Mouse (Mus musculus): ENCODE results near the gene Klhl40. TPM values are rescaled to one million over a fixed set of nuclear protein-coding genes. Genes with fewer than 3 reads are reported as not detected.

Gene Klhl40
- total RNA-seq, 2 experiments from 2014 or later, result 4.8 to 5.6 TPM

- no peak for DNase-seq (ENCODE audit: low spot score in 2 of 2)
These were observed 896 bp upstream of the Klhl40 start for GRCm38 (mm10) chr9:121776511-121776910.

DNA sequence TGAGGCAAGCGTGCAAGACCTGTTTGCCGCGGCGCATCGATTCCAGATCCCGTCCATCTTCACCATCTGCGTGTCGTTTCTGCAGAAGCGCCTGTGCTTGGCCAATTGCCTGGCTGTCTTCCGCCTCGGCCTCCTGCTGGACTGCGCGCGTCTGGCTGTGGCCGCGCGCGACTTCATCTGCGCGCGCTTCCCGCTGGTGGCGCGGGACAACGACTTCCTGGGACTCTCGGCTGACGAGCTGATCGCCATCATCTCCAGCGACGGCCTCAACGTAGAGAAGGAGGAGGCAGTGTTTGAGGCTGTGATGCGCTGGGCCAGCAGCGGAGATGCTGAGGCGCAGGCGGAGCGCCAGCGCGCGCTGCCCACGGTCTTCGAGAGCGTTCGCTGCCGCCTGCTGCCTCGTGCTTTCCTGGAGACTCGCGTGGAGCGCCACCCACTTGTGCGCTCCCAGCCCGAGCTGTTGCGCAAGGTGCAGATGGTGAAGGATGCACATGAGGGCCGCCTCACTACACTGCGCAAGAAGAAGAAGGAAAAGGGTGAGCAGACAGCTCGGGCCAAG lies 738 bp downstream of the Klhl40 start:
- DNase-seq (ENCODE audit: low spot score in 2 of 2), result peak; percentile 80 to 91

DNA sequence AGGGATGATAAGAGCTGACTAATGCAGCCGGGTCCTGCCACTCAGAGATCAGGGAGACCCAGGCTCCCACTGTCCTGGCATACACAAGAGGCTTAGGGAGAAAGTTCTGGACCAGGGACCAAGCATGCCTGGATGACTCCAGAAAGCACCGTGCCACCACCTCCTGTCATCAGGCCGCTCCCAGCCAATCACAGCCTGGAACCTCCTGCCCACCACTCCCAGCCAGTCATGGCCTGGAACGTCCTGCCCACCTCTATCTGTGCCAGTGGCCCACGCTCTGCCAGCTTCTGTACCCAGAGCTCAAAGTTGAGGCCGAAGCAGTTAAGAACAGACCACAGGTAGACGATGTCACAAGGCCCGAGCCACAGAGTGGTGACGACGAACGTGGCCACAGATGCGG lies 7.4 kb downstream of the Klhl40 start:
- DNase-seq (ENCODE audit: low spot score in 2 of 2), result no peak

- DNase-seq (ENCODE audit: low spot score in 2 of 2), result no peak
These were observed 7.9 kb downstream of the Klhl40 start for GRCm38 (mm10) chr9:121785261-121785660.

DNA sequence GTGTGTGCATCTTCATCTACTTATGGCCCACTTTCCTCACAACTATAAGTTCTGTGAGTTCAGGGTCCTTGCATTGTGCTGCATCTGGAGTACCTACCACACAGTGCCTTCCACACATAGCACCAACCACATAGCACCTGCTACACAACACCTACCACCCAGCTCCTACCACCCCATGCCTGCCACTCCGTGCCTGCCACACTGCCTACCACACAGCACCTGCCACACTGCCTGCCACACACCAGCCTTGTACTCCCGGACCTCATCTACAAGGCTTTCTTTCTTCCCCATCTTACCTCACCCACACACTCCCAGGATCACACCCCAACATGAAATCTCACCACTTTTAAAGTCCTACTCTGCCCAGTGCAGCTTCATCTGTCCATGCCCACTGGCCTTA lies 9.0 kb downstream of the Klhl40 start:
- no peak for DNase-seq (ENCODE audit: low spot score in 2 of 2)

GRCm38 (mm10) chr9:121791206-121791605 lies 13.8 kb downstream of the Klhl40 start:
- DNase-seq (ENCODE audit: low spot score in 2 of 2), result peak in 1 of 2 experiments; percentile 70

DNA sequence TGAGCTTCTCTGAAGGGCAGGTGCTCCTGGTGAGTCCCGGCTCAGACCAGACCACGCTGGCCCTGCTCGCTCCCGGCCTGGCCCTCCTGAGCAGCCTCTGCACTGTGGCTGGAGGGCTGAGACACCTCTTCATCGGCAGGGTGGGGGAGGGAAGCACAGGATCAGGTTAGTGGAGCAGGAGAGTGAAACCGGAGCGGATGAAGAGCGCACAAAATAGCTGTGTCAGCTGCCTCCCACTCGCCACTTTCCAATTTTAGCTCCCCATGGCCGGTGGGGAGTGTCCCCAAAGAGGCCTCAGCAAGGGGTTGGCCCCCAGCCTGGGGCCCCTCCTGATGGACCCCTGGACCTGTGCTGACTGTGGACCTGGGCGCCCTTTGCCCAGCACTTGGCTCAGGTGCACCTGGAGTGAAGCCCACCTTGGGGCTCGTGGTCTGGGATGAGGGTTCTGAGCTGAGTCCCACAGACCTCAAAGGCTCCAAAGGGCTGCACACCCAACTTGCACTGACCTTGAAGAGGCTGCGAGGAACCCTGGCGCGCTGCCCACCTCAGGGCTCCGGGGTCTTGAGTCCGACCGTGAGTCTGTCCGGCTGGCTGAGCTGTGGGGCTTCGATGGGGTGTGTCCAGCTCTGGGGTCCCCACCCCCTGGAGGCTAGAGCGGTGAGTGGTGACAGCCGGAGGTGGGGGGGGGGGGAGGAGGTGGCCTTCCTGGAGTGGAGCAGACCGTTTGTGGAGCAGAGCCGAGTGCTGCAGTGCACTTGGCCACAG lies 14.5 kb downstream of the Klhl40 start, which contains the start of gene Hhatl:
Hhatl (minus strand) TSS at position 751 of the 765 bp plus-strand sequence.
- no peak for DNase-seq (ENCODE audit: low spot score in 2 of 2)

- peak in 1 of 2 experiments; percentile 40 for DNase-seq (ENCODE audit: low spot score in 2 of 2)
These were observed 17.6 kb downstream of the Klhl40 start for GRCm38 (mm10) chr9:121794972-121795539.

- no peak for DNase-seq (ENCODE audit: low spot score in 2 of 2)
These were observed 20.3 kb downstream of the Klhl40 start for GRCm38 (mm10) chr9:121797722-121798121.

DNA sequence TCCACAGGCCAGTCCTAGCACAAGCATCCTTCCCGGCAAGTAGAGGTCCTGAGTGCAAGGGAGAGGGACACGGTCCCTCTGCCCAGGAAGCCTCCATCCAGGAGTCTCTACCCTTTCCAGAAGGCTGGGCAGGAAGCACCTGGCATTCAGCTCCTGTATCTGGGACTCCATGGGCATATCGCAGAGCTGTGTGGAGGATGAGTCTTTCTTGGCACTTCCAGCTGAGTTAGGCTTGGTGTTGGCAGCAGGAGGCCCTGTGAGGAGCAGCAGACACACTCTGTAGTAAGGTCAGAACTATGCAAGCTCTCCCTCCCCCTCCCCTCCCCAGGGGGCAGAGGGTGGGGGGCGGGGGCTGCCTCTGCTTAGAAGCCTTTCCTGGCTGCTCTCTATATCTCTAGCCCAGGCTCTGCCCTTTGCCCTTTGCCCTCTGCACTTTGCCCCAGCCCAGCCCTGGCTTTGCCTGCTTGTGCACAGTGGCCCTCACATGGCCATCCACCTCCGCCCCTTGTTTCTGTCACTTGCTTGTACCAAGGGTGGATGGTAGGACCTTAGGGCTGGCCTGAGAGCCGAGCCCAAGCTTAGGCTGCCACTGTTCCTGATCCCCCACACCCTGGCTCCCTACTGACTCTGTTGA lies 21.6 kb downstream of the Klhl40 start:
- DNase-seq (ENCODE audit: low spot score in 2 of 2), result no peak

- no peak for DNase-seq (ENCODE audit: low spot score in 2 of 2)
These were observed 25.3 kb downstream of the Klhl40 start for GRCm38 (mm10) chr9:121802747-121803146.

- no peak for DNase-seq (ENCODE audit: low spot score in 2 of 2)
These were observed 30.1 kb downstream of the Klhl40 start for GRCm38 (mm10) chr9:121807546-121807945.

DNA sequence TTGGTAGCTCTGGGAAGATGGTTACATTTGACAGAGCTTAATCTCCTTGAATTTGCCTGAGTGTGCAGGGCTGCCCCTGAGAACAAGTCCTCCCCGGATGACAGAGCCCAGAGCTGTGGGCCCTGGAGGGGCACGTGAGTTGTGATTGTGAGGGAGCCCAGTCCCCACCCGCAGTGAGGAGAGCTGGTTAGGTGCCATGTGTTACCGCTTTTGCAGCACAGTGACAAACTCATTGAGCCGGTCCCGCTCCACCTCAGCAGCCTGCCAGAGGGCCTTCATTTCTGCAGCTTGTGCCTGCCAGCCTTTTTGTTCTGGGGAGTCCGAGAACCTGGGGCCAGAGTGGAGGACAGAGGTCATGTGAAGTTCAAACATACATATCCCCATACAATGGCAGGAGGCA lies 30.5 kb downstream of the Klhl40 start:
- DNase-seq (ENCODE audit: low spot score in 2 of 2), result no peak

DNA sequence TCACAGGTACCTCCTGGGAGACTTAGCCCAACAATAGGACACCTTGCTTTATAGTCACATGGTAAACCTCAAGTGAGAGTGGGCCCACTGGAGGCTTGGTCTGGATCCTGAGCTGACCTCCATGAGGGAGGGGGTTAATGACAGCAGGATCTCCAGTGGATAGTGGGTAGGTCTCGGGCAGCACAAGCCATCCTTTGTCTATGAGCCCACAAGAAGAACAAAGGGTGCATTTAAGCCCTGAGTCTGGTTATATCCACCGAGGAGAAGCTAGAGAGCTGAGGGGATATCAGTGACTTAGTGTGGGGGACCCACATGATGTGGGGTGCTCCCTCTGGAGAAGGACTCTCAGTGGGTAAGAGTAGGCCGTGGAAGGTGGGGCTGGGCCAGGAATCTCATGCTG lies 31.1 kb downstream of the Klhl40 start:
- no peak for DNase-seq (ENCODE audit: low spot score in 2 of 2)

- DNase-seq (ENCODE audit: low spot score in 2 of 2), result peak; percentile 58 to 83
These were observed 32.8 kb downstream of the Klhl40 start for GRCm38 (mm10) chr9:121810081-121810821.

DNA sequence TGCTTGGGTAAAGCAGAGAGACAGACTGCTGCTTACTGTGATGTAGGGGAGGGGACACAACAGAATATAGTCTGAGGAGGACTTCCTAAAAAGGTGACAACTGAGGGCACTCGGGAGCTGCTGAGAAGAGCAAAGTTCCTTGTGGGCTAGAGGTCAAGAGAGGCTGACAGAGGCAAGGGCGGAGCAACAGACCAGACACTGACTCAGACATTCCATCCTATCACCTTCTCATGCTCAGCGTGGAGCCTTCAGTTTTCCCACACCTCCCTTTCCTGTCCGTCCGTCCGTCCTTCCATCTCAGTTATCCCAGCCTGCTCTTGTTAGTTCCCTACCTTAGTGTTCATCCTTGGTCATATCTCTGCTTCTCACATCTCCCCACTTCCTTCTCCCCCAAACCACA lies 37.8 kb downstream of the Klhl40 start:
- no peak for DNase-seq (ENCODE audit: low spot score in 2 of 2)

GRCm38 (mm10) chr9:121819073-121819770 lies 41.8 kb downstream of the Klhl40 start:
- peak in 1 of 2 experiments; percentile 74 for DNase-seq (ENCODE audit: low spot score in 2 of 2)

DNA sequence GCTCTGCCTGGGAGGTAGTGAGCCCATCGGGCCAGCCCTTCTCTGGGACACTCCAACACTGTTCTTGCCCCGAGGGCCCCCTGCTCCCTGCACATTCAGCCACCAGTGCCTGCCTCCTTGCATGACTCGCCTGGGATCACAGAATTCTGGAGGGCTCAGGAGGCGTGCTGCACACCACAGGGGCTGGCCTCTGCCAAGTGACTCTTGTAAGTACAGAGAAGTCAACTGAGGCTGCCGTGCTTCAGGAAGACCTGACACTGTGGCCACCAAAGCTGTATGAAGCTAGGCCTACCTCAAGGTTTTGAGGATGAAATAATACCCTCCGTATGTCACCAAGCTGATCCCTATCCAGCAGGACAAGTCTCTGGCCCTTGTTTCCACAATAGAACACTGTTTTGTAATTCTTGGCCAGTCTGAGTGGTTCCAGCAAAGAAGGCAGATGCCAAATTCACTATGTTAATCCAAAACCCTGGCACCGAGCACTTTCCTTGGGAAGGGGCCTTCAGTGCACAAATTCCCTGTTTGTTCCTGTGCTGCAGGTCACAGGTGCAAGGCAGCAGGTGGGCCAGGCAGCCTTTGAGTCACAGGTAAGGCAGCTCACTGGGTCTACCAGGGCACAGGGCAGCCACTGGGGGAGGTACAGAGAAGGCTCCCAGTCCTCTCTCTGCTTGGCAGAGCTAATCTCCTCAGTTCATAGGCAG lies 42.5 kb downstream of the Klhl40 start:
- no peak for DNase-seq (ENCODE audit: low spot score in 2 of 2)

- DNase-seq (ENCODE audit: low spot score in 2 of 2), result no peak
These were observed 43.4 kb downstream of the Klhl40 start for GRCm38 (mm10) chr9:121820765-121821164.

DNA sequence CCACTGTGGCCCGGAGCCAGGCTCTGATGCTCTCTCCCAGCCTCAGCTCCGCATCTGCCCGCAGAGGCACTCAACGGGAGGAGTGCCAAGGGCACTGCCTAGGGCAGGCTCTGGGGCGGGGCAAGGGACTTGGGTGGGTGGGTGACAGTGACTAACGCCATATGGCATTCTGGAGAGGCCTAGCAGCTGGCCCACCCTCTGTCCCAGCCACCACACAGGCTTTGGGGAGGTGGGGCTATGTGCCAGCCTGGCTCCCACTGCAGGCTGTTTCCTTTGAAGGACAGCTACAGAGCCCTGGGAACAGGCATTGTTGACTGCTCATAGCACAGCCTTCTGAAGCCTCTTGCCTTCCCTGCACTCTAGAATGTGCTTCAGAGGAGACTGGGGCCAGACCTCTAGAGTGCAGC lies 45.2 kb downstream of the Klhl40 start:
- DNase-seq (ENCODE audit: low spot score in 2 of 2), result peak; percentile 67 to 82

All from layer of hippocampus, adult 18-20 months (tissue).